Mouse (Mus musculus): Measurements from ENCODE around the gene Cpa5.

The Cpa5 gene

DNA sequence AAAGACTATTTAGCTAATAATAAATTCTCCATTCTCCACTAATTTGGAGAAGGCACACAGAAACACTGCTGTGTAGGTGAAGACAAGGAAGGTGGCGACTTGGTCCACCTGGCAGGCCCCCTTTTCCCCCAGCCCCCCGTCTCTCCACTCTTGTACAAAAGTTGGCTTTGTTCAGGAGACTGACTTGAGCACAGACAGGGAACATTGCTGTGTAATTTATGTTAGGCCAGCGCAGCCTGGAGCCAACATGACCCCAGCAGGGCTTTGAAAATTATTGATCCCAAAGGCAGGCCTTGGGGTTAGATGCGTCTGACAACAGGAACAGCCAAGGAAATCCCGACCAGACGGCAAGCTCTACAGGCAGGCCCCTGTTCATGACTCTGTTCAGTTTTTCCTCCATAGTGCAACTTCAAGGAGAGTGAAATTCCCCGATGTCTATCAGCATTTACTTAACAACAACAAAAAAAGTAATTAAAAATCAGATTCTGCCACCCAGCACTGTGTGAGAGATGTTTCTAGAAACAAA, 6.4 kb upstream of the Cpa5 start:
- DNase-seq (ENCODE audit: low spot score), result peak; percentile 49

DNA sequence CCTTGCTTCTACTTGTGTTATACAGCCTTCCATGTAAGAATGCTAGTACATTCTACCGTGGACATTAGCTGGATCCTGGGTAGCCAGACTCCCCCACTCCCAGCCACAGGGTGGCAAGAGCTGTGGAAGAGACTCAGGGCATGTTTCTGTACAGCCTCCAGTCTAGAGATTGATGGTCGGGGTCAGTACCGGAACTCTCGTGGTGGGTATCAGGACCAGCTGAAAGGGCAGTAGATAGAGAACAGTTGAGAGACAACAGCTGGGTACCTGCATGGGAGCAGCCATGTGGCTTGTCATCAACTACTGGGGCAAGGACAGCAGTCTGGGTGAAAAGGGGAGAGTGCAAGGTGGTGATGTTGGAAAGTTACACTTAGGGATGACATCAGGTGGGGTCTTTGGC, 5.7 kb upstream of the Cpa5 start:
- no peak for DNase-seq (ENCODE audit: low spot score)

GRCm38 (mm10) chr6:30605672-30606071, 5.1 kb upstream of the Cpa5 start:
- DNase-seq (ENCODE audit: low spot score), result no peak

GRCm38 (mm10) chr6:30611212-30611611, 402 bp downstream of the Cpa5 start:
- peak; percentile 55 for DNase-seq (ENCODE audit: low spot score)

DNA sequence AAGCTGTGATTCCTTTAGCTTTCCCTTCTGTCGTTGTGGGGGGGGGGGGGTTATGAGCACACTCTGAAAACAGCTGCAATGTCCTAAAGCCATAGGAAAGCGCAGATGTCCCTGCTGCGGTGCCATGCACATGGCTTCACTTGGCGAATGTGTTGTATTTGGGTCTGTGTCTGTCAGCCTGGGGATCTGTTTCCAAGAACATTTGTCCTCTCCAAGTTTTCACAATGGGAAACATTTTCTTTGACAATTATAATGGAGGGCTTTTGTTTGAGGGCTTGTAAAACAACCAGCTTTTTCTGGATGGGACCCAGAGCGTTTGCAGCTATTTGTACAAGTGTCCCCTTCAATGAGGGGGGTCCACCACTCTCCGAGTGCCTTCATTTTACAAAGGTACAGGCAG, 3.4 kb downstream of the Cpa5 start:
- no peak for DNase-seq (ENCODE audit: low spot score)

DNA sequence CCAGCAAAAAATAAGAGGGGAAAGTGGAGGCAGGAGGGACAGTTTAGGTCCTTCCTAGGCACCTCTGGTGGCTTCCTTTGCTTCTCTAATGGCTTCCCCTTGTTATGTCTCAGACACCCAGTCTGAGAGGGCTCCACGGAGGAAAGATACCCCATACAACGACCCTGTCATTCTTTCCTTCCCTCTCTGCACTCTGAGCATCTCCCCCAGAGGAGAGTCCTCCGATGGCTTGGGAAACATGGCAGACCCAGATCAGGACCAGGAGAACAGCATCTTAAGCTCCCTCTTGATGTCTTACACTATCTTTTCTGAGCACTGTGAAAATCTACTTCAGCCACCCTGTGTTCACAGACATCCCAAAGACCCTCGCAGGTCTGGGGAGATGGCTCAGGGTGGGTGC, 4.9 kb downstream of the Cpa5 start:
- no peak for DNase-seq (ENCODE audit: low spot score)

DNA sequence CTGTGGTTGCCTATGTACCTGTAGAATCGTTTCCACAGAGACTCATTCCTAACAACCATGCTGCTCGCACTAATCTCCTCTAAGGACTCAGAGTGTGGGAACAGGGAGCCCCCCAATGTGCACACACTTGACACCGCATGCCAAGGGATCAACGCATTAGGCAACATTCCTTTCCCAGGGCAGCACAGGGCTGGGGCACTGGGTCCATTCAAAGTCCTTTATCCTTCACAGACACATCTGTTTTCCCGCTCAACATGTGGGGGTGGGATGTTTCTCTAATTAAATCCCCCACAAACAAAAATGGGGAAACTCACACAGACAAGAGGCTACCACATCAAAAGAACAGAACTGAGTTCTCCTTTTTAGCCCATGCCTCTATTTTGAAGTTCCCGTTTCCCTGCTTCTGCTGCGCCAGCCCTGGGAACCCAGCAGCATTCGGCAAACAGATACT, 5.7 kb downstream of the Cpa5 start:
- DNase-seq (ENCODE audit: low spot score), result peak; percentile 85

DNA sequence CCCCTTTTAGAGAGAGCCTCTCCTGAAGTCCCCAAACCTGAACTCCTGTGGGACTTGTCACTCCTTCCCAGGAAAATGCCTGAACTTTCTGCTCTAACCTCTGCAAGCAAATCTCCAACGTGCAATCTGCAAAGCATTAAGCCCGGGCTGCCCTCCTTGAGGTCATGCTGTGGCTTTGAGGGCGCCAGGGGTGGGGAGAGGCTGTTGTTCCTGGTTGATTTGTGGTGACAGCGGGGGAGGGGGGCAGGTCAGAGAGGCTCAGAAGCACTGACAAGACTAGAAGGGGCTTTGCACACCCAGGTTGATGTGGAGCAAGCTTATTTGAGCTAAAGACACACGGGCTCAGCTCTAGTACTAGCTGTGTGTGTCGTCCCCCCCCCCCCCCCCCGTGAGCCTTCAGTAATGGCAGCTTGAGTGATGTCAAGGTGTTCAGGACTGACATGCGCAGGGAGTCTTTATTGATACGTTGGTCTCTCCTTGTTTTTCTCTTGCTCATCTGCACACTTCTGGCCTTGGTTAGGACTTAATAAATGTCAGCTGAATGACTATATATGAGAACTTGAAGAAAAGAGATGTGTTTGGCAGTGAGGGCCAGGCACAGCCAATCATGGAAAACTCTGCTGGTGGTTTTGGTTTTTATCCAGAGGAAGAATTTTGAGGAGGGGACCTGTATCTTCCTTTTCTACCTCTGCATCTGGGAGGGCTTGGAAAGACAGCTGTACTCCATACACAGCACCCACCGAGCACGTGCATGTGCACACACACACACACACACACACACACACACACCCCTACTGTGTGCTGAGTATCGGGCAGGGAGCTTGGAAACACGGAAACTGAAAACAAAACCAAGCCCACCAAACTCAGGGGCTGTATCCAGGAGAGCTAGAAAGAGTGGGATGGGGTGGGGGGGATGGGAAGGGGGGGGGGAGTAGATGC, 6.5 kb downstream of the Cpa5 start:
- DNase-seq (ENCODE audit: low spot score), result peak; percentile 95

DNA sequence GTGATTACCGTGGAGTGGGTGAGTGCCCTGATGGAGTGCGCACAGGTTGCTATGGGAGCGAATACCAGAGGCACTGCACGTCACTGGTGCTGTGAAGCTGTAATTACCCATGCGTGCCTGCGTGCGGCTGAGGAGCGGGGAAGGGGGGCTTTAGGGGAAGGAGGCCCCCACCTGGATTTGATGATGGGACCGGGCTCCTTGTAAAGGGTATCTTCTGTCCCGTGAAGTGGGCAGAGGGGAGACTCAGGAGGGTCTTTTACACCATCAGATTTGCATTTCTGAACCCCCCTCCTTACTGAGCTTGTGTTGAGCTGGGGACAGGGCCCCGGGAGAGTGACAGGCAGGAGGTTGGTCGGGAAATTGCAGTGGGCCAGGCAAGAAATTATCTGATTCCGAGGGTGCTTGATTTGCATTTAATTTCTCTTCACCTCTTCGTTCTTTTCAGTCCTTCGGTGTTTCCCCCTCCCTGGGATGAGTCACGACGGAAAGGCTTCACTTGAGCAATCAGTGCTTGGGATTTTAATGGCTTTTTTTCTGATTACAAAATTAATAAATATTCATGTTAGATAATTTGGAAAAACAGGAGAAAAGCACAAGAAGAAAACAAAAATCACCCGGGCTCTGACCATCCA, 7.3 kb downstream of the Cpa5 start:
- DNase-seq (ENCODE audit: low spot score), result peak; percentile 82

DNA sequence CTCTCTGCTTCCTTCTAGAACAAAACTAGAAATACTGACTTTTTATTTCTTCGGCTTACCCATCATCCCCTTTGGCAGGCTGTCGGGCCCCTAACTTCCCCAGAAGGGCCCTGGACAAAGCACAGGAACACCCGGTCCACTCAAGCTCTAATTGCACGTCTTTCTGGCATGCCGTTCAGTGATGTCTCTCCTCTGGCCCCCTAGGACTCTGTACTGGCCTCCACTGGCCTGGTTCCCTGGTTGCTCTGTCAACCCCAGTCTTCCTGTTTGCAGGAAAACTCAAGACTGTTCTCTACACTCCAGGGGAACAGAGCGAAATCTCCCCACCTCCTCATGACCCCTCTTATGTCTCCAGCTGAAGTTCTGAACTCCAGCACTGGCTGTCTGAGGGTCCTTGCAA, 7.9 kb downstream of the Cpa5 start:
- no peak for DNase-seq (ENCODE audit: low spot score)

DNA sequence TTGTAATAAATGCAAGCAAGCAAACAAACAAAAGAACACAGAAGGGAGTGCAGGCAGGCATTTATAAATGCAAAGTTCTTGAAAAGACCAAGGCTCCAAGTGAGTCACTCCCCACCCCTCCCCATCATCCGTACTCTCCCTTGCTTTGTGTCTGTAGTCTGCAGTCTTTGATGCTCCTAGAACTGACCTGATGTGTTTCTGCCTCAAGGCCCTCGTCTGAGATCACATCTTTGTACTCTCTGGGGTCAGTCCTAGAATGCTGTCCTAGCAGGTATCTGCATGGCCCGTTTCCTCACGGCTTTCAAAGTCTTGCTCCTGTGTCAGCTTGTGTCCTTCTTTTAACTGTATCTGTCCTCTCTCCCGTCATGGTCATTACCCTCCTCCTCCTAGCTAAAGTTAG, 8.8 kb downstream of the Cpa5 start:
- no peak for DNase-seq (ENCODE audit: low spot score)

GRCm38 (mm10) chr6:30620591-30620990, 9.8 kb downstream of the Cpa5 start:
- DNase-seq (ENCODE audit: low spot score), result no peak

DNA sequence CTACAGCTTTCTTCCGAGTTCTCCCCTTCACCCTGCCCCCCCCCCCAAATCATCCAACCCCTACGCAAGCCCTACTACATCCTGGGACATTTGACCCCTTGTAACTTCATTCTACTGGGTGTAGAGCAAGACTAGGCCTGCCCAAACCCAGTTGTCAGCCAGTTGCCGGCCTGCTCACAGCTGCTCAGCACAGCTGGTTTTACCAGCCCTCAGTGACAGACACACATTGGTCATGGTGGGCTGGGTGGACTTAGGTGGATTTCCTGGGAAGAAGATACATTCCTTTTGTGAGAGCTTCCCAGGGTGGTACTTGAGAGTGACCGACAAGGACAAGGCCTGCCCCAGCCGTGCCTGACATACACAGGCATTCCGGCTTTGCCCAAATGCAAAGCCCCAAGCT, 10.2 kb downstream of the Cpa5 start:
- no peak for DNase-seq (ENCODE audit: low spot score)

- no peak for DNase-seq (ENCODE audit: low spot score)
These were observed 11.2 kb downstream of the Cpa5 start for GRCm38 (mm10) chr6:30621986-30622389.

DNA sequence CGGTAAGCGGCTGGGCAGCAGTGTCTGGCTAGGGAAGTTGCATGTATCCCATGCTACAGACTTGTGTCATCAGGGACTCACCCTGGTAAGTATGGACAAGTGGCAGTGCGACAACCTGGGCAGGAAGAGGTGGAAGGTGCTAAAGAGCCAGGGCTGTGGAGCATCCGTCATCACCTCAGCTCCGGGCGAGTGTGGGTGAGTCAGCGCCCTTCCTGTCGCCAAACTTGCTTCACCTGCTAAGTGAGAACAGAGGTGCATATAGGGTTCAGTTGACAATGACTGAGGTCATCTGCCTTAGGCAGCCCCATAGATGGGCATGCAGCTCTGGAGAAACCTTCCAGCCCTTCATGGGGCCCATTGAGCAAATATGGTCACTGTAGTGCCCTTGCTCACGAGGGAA, 14.0 kb downstream of the Cpa5 start:
- DNase-seq (ENCODE audit: low spot score), result no peak

- peak; percentile 68 for DNase-seq (ENCODE audit: low spot score)
These were observed 17.3 kb downstream of the Cpa5 start for GRCm38 (mm10) chr6:30628152-30628551.

- no peak for DNase-seq (ENCODE audit: low spot score)
These were observed 19.2 kb downstream of the Cpa5 start for GRCm38 (mm10) chr6:30629989-30630388.

DNA sequence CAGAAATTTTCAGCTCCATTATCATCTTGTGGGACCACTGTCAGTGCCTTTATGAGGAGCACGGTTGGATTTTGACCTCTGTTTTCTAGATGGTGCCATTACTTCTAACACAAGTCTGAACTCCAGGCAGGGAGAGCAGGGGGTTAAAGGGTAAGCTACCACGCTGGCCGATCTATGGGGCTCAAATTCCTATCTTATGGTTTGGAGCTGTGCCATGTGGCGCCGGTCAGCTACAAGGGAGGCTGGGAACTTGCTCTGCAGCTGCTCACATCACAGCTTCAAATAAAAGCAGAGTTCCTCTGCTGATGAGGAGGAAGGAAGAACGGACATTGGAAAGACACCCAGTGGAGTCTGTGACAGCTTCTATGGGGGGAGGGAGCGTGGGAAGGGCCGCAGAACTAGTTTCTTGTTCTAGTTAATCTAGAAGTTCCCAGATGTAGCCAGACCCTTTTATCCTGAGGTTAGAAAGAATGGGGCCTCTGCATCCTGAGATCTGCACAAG, 24.6 kb downstream of the Cpa5 start:
- DNase-seq (ENCODE audit: low spot score), result peak; percentile 65

GRCm38 (mm10) chr6:30636186-30636842, 25.5 kb downstream of the Cpa5 start:
- DNase-seq (ENCODE audit: low spot score), result peak; percentile 83

GRCm38 (mm10) chr6:30638674-30639268, 28.0 kb downstream of the Cpa5 start, which contains the start of gene Cpa1:
Cpa1 (plus strand) TSS chr6:30639218.
- no peak for DNase-seq (ENCODE audit: low spot score)

- DNase-seq (ENCODE audit: low spot score), result no peak
These were observed 33.1 kb downstream of the Cpa5 start for GRCm38 (mm10) chr6:30643694-30644460.
